Mouse (Mus musculus) layer of hippocampus, postnatal 10 days (tissue): ENCODE measurements at regions not wholly inside any gene's neighbourhood (a gene's known extent, or its start where the extent isn't known, plus 50 kb on each side); places are given as distances from the start of the nearest gene placed in this dataset.
A peak's percentile ranks its signal among the peaks of the same experiment; 100 is the strongest.
"Not testable (repeated sequence)": the region's sequence is repeated elsewhere in the genome, so short reads cannot be mapped to it uniquely, and the experiment has no call there.

Source experiments
- DNase-seq, 2 experiments: peaks; one replicate each; pipeline ENCODE4 v3.0.0; 2021; ENCODE audit warnings: low spot score in 2 of 2

- peak; percentile 61 to 63 for DNase-seq
Measured at GRCm38 (mm10) chr3:22551516-22551915, 475.1 kb downstream of the Tbl1xr1 start.

GRCm38 (mm10) chr3:22559556-22559955, 483.1 kb downstream of the Tbl1xr1 start:
- DNase-seq: no peak

GRCm38 (mm10) chr3:22560476-22561170, 484.2 kb downstream of the Tbl1xr1 start:
- DNase-seq: not testable (repeated sequence)
